Mouse (Mus musculus) thymus, adult 2 months (tissue): Measurements from ENCODE around the gene Nfia.

Experiments
- CTCF ChIP-seq: fragments of 200-500 bp; IDR thresholded peaks from 2 replicates; pipeline ENCODE4 v1.5.1; 2012; ENCODE audit warnings: mild to moderate bottlenecking, control low read depth, low read length, moderate library complexity, borderline replicate concordance; ENCODE audit not compliant: control insufficient read depth, poor library complexity, insufficient read depth; ENCODE audit errors: extremely low read depth
- POLR2A ChIP-seq: fragments of 200-500 bp; IDR thresholded peaks from 2 replicates; pipeline ENCODE4 v1.6.1; 2012; ENCODE audit warnings: mild to moderate bottlenecking, low read length, control low read depth, moderate library complexity; ENCODE audit not compliant: control insufficient read depth, poor library complexity, insufficient read depth; ENCODE audit errors: extremely low read depth

- TF ChIP-seq POLR2A (no peak), CTCF (no peak)
Observed at GRCm38 (mm10) chr4:97880120-97881055, 107.9 kb downstream of the Nfia start.
